Mouse (Mus musculus): ENCODE measurements around the gene Gramd4. TPM values are rescaled to one million over a fixed set of nuclear protein-coding genes. Genes with fewer than 3 reads are reported as not detected.
"Not testable (repeated sequence)": the region's sequence is repeated elsewhere in the genome, so short reads cannot be mapped to it uniquely, and the experiment has no call there.

The Gramd4 gene
- polyA plus RNA-seq, 1 experiment from 2014 or later = 6.4 TPM

- Histone ChIP-seq H3K4me2 (replicated peaks; ENCODE audit: low read depth) (no peak overlapping the region), H3K27ac (ENCODE audit: low read depth, low read length) (no peak overlapping the region), H3K9ac (ENCODE audit: low read depth, low read length) (no peak overlapping the region), H3K4me3 (ENCODE audit: low read depth, low read length) (no peak overlapping the region), H3K27me3 (replicated peaks; ENCODE audit: control insufficient read depth, insufficient read depth, low read length) (no peaks in the 10 kb centered on the region), H3K36me3 (ENCODE audit: control insufficient read depth, insufficient read depth) (no peaks in the 10 kb centered on the region), H3K4me1 (replicated peaks; ENCODE audit: control insufficient read depth, insufficient read depth, low read length) (peaks cover 12% of the 10 kb centered on the region), H3K9me3 (ENCODE audit: control insufficient read depth) (no peaks in the 10 kb centered on the region)
- 0 out of 2 replicates have a peak, but pooled peaks have one; percentile 27 for ATAC-seq
- TF ChIP-seq CTCF (IDR thresholded peaks at IDR 0.05; ENCODE audit: low read depth) = no peak
- WGBS = 46% methylated on average over 16 of the region's 16 CpGs
Observed at GRCm38 (mm10) chr15:86173136-86173985, 115.9 kb downstream of the Gramd4 start.

DNA sequence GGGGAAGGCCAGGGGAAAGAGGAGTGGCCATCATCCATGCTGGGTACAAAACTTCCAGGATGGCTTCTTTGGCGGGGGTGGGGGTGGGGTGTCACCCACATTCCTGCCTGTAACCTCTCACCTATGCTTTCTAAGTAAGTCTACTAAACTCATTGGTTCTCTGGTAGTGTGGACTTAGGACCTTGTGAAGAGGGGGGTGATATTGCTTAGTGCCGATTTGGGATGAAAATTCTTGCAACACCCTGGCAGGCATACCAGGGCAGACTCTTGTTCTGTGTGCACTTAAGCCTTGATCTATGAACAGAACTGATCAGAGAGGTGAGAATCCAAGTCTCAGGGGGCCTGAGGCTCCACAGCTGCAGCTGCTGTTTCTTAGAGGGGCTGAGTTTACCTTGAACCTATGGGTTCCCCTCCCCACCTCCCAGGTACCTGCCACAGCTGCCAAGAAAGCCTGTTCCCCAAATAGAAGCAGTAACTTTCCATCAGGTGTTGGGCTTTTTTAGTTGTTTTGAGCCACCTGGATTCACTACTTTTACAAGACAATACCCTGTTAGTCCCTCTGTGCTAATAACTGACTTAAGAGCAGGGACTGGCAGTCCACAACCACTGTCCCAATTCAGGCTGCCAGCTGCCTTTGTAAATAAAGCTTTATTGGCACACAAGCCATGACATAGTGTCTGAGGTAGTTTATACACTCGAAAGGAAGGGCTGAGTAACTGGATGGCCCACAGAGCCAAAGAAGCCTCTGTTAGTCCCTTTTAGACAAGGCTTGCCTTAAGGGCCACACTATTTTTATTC lies 118.0 kb downstream of the Gramd4 start:
- H3K9ac ChIP-seq (ENCODE audit: low read depth, low read length) = no peak overlapping the region
- H3K36me3 ChIP-seq (ENCODE audit: control insufficient read depth, insufficient read depth) = no peaks in the 10 kb centered on the region
- H3K4me3 ChIP-seq (ENCODE audit: low read depth, low read length) = no peak overlapping the region
- no peaks in the 10 kb centered on the region for H3K9me3 ChIP-seq (ENCODE audit: control insufficient read depth)
- H3K4me1 ChIP-seq (replicated peaks; ENCODE audit: control insufficient read depth, insufficient read depth, low read length) = peaks cover 14% of the 10 kb centered on the region
- peak; percentile 26 for ATAC-seq
- TF ChIP-seq CTCF (IDR thresholded peaks at IDR 0.05; ENCODE audit: low read depth) = no peak
- H3K27me3 ChIP-seq (replicated peaks; ENCODE audit: control insufficient read depth, insufficient read depth, low read length) = no peaks in the 10 kb centered on the region
- H3K27ac ChIP-seq (ENCODE audit: low read depth, low read length) = no peak overlapping the region
- WGBS = 68% methylated on average over 3 of the region's 3 CpGs
- no peak overlapping the region for H3K4me2 ChIP-seq (replicated peaks; ENCODE audit: low read depth)

DNA sequence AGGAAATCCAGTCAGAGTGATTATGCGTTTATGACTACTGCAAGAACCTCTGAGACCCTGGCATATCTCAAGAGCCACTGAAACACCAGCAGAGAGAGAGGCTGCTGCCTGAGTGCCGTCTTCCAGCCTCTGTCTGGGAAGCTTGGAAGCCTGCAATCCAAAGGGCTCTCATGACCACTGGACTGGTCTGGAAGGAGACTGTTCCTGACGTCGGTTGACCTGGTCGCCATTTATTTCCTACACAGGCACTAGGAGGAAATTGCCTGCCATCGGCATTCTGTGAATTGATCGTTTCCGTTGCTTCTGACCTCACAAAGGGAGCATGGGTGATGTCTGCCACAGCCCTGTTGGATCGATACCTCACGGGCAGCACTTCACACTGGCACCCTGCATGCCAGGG lies 118.7 kb downstream of the Gramd4 start:
- Histone ChIP-seq H3K4me2 (replicated peaks; ENCODE audit: low read depth) (no peak overlapping the region), H3K36me3 (ENCODE audit: control insufficient read depth, insufficient read depth) (no peaks in the 10 kb centered on the region), H3K27ac (ENCODE audit: low read depth, low read length) (no peak overlapping the region), H3K4me3 (ENCODE audit: low read depth, low read length) (no peak overlapping the region), H3K9ac (ENCODE audit: low read depth, low read length) (no peak overlapping the region), H3K9me3 (ENCODE audit: control insufficient read depth) (no peaks in the 10 kb centered on the region), H3K27me3 (replicated peaks; ENCODE audit: control insufficient read depth, insufficient read depth, low read length) (no peaks in the 10 kb centered on the region), H3K4me1 (replicated peaks; ENCODE audit: control insufficient read depth, insufficient read depth, low read length) (peaks cover 14% of the 10 kb centered on the region)
- TF ChIP-seq CTCF (IDR thresholded peaks at IDR 0.05; ENCODE audit: low read depth) = no peak
- ATAC-seq = no peak
- WGBS = 75% methylated on average over 10 of the region's 10 CpGs

GRCm38 (mm10) chr15:86176771-86177702 lies 119.5 kb downstream of the Gramd4 start:
- Histone ChIP-seq H3K4me1 (replicated peaks; ENCODE audit: control insufficient read depth, insufficient read depth, low read length) (peaks cover 18% of the 10 kb centered on the region), H3K9me3 (ENCODE audit: control insufficient read depth) (no peaks in the 10 kb centered on the region), H3K36me3 (ENCODE audit: control insufficient read depth, insufficient read depth) (no peaks in the 10 kb centered on the region), H3K27me3 (replicated peaks; ENCODE audit: control insufficient read depth, insufficient read depth, low read length) (no peaks in the 10 kb centered on the region), H3K4me3 (ENCODE audit: low read depth, low read length) (no peak overlapping the region), H3K4me2 (replicated peaks; ENCODE audit: low read depth) (no peak overlapping the region), H3K9ac (ENCODE audit: low read depth, low read length) (no peak overlapping the region), H3K27ac (ENCODE audit: low read depth, low read length) (no peak overlapping the region)
- TF ChIP-seq CTCF (IDR thresholded peaks at IDR 0.05; ENCODE audit: low read depth) = no peak
- WGBS = 60% methylated on average over 21 of the region's 22 CpGs
- no peak for ATAC-seq

DNA sequence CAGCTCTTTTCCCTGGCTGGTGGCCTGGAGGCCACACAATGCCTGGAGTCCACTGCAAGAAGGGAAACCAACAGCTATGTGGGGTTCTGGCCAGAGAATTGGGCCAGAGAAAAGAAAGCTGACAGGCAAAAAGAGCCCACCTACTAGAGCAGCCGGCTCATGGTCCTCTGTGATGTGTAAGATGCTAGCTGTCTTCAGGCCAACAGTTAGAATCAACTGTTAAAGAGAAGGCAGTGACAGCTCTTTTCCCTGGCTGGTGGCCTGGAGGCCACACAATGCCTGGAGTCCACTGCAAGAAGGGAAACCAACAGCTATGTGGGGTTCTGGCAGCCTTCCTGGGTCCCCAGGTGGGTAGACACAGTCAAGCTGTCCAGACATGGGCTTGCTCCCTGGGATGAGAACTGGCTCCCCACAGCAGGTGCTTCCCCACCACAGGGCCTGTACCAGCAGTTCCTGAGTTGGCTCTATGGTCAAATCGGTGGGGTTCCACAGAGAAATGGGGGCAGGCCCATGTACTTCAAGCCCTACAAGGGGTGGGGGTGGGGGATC lies 120.3 kb downstream of the Gramd4 start:
- H3K9me3 ChIP-seq (ENCODE audit: control insufficient read depth); H3K27me3 ChIP-seq (replicated peaks; ENCODE audit: control insufficient read depth, insufficient read depth, low read length); H3K4me3 ChIP-seq (ENCODE audit: low read depth, low read length); H3K9ac ChIP-seq (ENCODE audit: low read depth, low read length); ATAC-seq; H3K36me3 ChIP-seq (ENCODE audit: control insufficient read depth, insufficient read depth); H3K4me2 ChIP-seq (replicated peaks; ENCODE audit: low read depth); H3K27ac ChIP-seq (ENCODE audit: low read depth, low read length): not testable (repeated sequence)
- H3K4me1 ChIP-seq (replicated peaks; ENCODE audit: control insufficient read depth, insufficient read depth, low read length) = peaks cover 14% of the 10 kb centered on the region; the same call in 1 of the 2 replicates
- WGBS = 78% methylated on average over 2 of the region's 2 CpGs

Data from intestine, postnatal 0 days (tissue).